Mouse (Mus musculus) myocyte (in vitro differentiated cells): ENCODE data around the gene Mvb12b. TPM values are rescaled to one million over a fixed set of nuclear protein-coding genes. Genes with fewer than 3 reads are reported as not detected.

Experiments
- H3K27me3 ChIP-seq: one replicate; pipeline ENCODE4 v1.6.1; 2011; ENCODE audit not compliant: control insufficient read depth, insufficient read depth, insufficient read length
- H3K36me3 ChIP-seq: one replicate; pipeline ENCODE4 v1.6.1; 2011; ENCODE audit not compliant: control insufficient read depth, insufficient read depth
- H3K4me2 ChIP-seq: one replicate; pipeline ENCODE4 v1.6.1; 2011; ENCODE audit warnings: low read depth, control low read depth
- H3K4me3 ChIP-seq: one replicate; pipeline ENCODE4 v1.5.1; 2011; ENCODE audit warnings: mild to moderate bottlenecking, control low read depth, moderate library complexity
- H3K79me2 ChIP-seq: one replicate; pipeline ENCODE4 v1.6.1; 2011; ENCODE audit not compliant: control insufficient read depth, insufficient read depth
- H3ac ChIP-seq: one replicate; pipeline ENCODE4 v1.6.1; 2011; ENCODE audit not compliant: control insufficient read depth, insufficient read length
- CEBPB ChIP-seq: IDR thresholded peaks from 2 replicates; pipeline ENCODE4 v1.6.1; 2011; ENCODE audit warnings: mild to moderate bottlenecking, moderate library complexity; ENCODE audit not compliant: poor library complexity, insufficient read depth, severe bottlenecking
- E2F4 ChIP-seq: IDR thresholded peaks from one replicate; pipeline ENCODE4 v1.6.1; 2011; ENCODE audit warnings: mild to moderate bottlenecking, control low read depth, moderate library complexity; ENCODE audit not compliant: insufficient read depth
- MAX ChIP-seq: IDR thresholded peaks from one replicate; pipeline ENCODE4 v1.6.1; 2011; ENCODE audit warnings: low read depth, mild to moderate bottlenecking, control low read depth
- MYOD1 ChIP-seq, 3 experiments: IDR thresholded peaks; one replicate each; pipeline ENCODE4 v1.6.1; 2011; ENCODE audit warnings: control low read depth in 2 of 3, low read depth in 2 of 3, mild to moderate bottlenecking in 2 of 3, moderate library complexity in 1 of 3; ENCODE audit not compliant: insufficient read length in 2 of 3, control insufficient read depth in 1 of 3
- MYOG ChIP-seq, 3 experiments: IDR thresholded peaks; one replicate each; pipeline ENCODE4 v1.6.1; 2011; ENCODE audit warnings: control low read depth in 2 of 3, low read depth in 2 of 3, mild to moderate bottlenecking in 2 of 3; ENCODE audit not compliant: insufficient read length in 2 of 3, control insufficient read depth in 1 of 3, insufficient read depth in 1 of 3
- POLR2A ChIP-seq: IDR thresholded peaks from one replicate; pipeline ENCODE4 v1.6.1; 2011; ENCODE audit warnings: low read depth, mild to moderate bottlenecking, control low read depth, moderate library complexity; ENCODE audit not compliant: insufficient read length
- POLR2AphosphoS2 ChIP-seq: IDR thresholded peaks from one replicate; pipeline ENCODE4 v1.6.1; 2011; ENCODE audit warnings: low read depth, control low read depth; ENCODE audit not compliant: insufficient read length
- REST ChIP-seq: IDR thresholded peaks from one replicate; pipeline ENCODE4 v1.6.1; 2011; ENCODE audit warnings: mild to moderate bottlenecking, control low read depth, moderate library complexity; ENCODE audit not compliant: insufficient read depth, insufficient read length
- SRF ChIP-seq: IDR thresholded peaks from one replicate; pipeline ENCODE4 v1.6.1; 2011; ENCODE audit warnings: low read depth; ENCODE audit not compliant: control insufficient read depth, insufficient read length
- TCF12 ChIP-seq: IDR thresholded peaks from one replicate; pipeline ENCODE4 v1.6.1; 2011; ENCODE audit warnings: mild to moderate bottlenecking, control low read depth; ENCODE audit not compliant: poor library complexity, insufficient read depth, severe bottlenecking
- TCF3 ChIP-seq: IDR thresholded peaks from one replicate; pipeline ENCODE4 v1.6.1; 2011; ENCODE audit warnings: low read depth, control low read depth; ENCODE audit not compliant: insufficient read length
- USF1 ChIP-seq: IDR thresholded peaks from one replicate; pipeline ENCODE4 v1.6.1; 2011; ENCODE audit warnings: low read depth, mild to moderate bottlenecking, control low read depth, moderate library complexity
- polyA plus RNA-seq: library from polyadenylated mRNA; unstranded; fragments of >200 nt; fragmentation: generic; extraction: Trizol; gene quantifications from one replicate; pipeline ENCODE4 v1.2.1, GENCODE M21; 2012; ENCODE audit warnings: missing spikeins

Mvb12b gene
- polyA plus RNA-seq, 1 experiment: 14.5 TPM

GRCm38 (mm10) chr2:33727199-33727598 lies 160.5 kb downstream of the Mvb12b start:
- TF ChIP-seq MYOG (IDR thresholded peaks at IDR 0.05; ENCODE audit: control insufficient read depth in 1 of 3, insufficient read depth in 1 of 3, insufficient read length in 2 of 3, low read depth in 2 of 3): no peak
- no peak for TF ChIP-seq REST
- no peak for TF ChIP-seq POLR2A
- H3K27me3 ChIP-seq: peaks cover 20% of the 10 kb centered on the region
- H3K36me3 ChIP-seq: no peaks in the 10 kb centered on the region
- H3ac ChIP-seq: no peak overlapping the region
- H3K4me3 ChIP-seq: no peak overlapping the region
- H3K79me2 ChIP-seq: no peaks in the 10 kb centered on the region
- H3K4me2 ChIP-seq: no peak overlapping the region

GRCm38 (mm10) chr2:33720380-33720898 lies 167.3 kb downstream of the Mvb12b start:
- Histone ChIP-seq H3K79me2 (no peaks in the 10 kb centered on the region), H3ac (no peak overlapping the region), H3K4me3 (no peak overlapping the region), H3K27me3 (peaks cover 54% of the 10 kb centered on the region), H3K36me3 (no peaks in the 10 kb centered on the region), H3K4me2 (no peak overlapping the region)
- TF ChIP-seq POLR2A (no peak), REST (no peak), MYOG (IDR thresholded peaks at IDR 0.05; ENCODE audit: control insufficient read depth in 1 of 3, insufficient read depth in 1 of 3, insufficient read length in 2 of 3, low read depth in 2 of 3) (no peak), USF1 (no peak), TCF12 (no peak), MAX (no peak), CEBPB (no peak), SRF (no peak), TCF3 (no peak), POLR2AphosphoS2 (no peak), MYOD1 (IDR thresholded peaks at IDR 0.05; ENCODE audit: control insufficient read depth in 1 of 3, insufficient read length in 2 of 3, low read depth in 2 of 3) (no peak), E2F4 (no peak)

- no peak overlapping the region for H3K4me2 ChIP-seq
- H3K4me3 ChIP-seq: no peak overlapping the region
- no peaks in the 10 kb centered on the region for H3K79me2 ChIP-seq
- no peak overlapping the region for H3ac ChIP-seq
- no peaks in the 10 kb centered on the region for H3K36me3 ChIP-seq
- peaks cover 61% of the 10 kb centered on the region for H3K27me3 ChIP-seq
- TF ChIP-seq REST (no peak), SRF (no peak), USF1 (no peak), MAX (no peak), MYOG (IDR thresholded peaks at IDR 0.05; ENCODE audit: control insufficient read depth in 1 of 3, insufficient read depth in 1 of 3, insufficient read length in 2 of 3, low read depth in 2 of 3) (no peak), TCF3 (no peak), MYOD1 (IDR thresholded peaks at IDR 0.05; ENCODE audit: control insufficient read depth in 1 of 3, insufficient read length in 2 of 3, low read depth in 2 of 3) (no peak), E2F4 (no peak), CEBPB (no peak), POLR2A (no peak), POLR2AphosphoS2 (no peak), TCF12 (no peak)
Measured at GRCm38 (mm10) chr2:33719339-33720066, 168.2 kb downstream of the Mvb12b start.

GRCm38 (mm10) chr2:33718561-33718960 lies 169.2 kb downstream of the Mvb12b start:
- Histone ChIP-seq H3K4me2 (no peak overlapping the region), H3K4me3 (no peak overlapping the region), H3K79me2 (no peaks in the 10 kb centered on the region), H3K27me3 (peaks cover 63% of the 10 kb centered on the region), H3ac (no peak overlapping the region), H3K36me3 (no peaks in the 10 kb centered on the region)
- TF ChIP-seq USF1: no peak
- TF ChIP-seq MAX: no peak
- TF ChIP-seq E2F4: no peak
- TF ChIP-seq SRF: no peak
- no peak for TF ChIP-seq TCF12
- no peak for TF ChIP-seq TCF3
- no peak for TF ChIP-seq MYOG (IDR thresholded peaks at IDR 0.05; ENCODE audit: control insufficient read depth in 1 of 3, insufficient read depth in 1 of 3, insufficient read length in 2 of 3, low read depth in 2 of 3)
- no peak for TF ChIP-seq CEBPB
- TF ChIP-seq MYOD1 (IDR thresholded peaks at IDR 0.05; ENCODE audit: control insufficient read depth in 1 of 3, insufficient read length in 2 of 3, low read depth in 2 of 3): no peak
- no peak for TF ChIP-seq POLR2AphosphoS2
- no peak for TF ChIP-seq REST
- TF ChIP-seq POLR2A: no peak
